Mouse (Mus musculus): Measurements from ENCODE around the gene Gm13696. TPM values are rescaled to one million over a fixed set of nuclear protein-coding genes. Genes with fewer than 3 reads are reported as not detected.
A peak's percentile ranks its signal among the peaks of the same experiment; 100 is the strongest.
"Not testable (repeated sequence)": the region's sequence is repeated elsewhere in the genome, so short reads cannot be mapped to it uniquely, and the experiment has no call there.

Gm13696 gene
- polyA plus RNA-seq, 1 experiment from 2014 or later = not detected

DNA sequence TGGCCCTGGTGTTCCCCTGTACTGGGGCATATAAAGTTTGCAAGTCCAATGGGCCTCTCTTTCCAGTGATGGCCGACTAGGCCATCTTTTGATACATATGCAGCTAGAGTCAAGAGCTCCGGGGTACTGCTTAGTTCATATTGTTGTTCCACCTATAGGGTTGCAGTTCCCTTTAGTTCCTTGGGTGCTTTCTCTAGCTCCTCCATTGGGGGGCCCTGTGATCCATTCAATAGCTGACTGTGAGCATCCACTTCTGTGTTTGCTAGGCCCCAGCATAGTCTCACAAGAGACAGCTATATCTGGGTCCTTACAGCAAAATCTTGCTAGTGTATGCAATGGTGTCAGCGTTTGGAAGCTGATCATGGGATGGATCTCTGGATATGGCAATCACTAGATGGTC, 21.6 kb downstream of the Gm13696 start:
- not testable (repeated sequence) for H3K4me1 ChIP-seq; H3K27ac ChIP-seq; ATAC-seq (replicated peaks; ENCODE audit: low FRiP score); H3K9ac ChIP-seq; H3K4me2 ChIP-seq; H3K27me3 ChIP-seq; H3K36me3 ChIP-seq; H3K4me3 ChIP-seq (replicated peaks); H3K9me3 ChIP-seq (replicated peaks)
- WGBS = 83% methylated on average over 2 of the region's 3 CpGs

DNA sequence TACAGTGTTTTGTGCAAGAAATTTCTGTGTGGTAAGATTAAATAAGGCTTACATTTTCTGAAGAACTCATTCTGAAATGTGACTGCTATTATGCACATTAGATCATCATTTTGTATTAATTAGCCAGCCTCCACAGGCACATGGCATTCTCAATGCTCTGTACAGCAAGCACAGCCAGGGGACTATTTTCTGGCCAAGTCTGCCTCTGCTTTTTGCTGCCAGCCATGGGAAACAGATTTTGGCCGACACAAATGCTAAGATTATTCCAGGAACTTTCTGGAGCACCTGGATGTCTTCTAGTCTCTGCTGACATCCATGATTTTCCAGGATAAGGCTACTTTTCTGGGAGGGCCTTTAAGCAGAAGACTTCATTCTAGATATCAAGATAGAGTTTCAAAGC, 36.0 kb downstream of the Gm13696 start:
- Histone ChIP-seq H3K4me1 (no peaks in the 10 kb centered on the region), H3K9ac (no peak overlapping the region), H3K9me3 (replicated peaks) (no peaks in the 10 kb centered on the region), H3K36me3 (no peaks in the 10 kb centered on the region), H3K27ac (no peak overlapping the region), H3K4me3 (replicated peaks) (no peak overlapping the region), H3K27me3 (no peaks in the 10 kb centered on the region), H3K4me2 (no peak overlapping the region)
- WGBS = 53% methylated on average over 1 of the region's 1 CpGs
- no peak for ATAC-seq (replicated peaks; ENCODE audit: low FRiP score)

DNA sequence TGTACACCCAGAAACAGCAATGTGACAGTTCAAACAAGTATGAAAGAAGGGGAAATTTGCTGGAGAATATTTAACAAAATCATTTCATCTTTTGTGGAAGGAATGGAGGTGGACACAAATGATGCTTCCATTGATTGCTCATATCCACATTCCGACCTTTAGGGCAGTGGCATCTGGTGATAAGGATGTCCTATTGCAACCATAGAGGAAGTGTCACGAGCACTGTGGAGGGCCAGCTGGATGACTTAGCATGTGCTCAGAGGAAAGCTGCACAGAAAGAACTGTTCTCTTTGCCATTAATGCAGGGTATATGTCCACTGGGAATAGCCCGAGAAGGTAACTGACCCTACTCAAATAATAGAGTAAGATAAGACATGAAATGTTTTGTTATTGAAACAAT, 36.9 kb downstream of the Gm13696 start:
- Histone ChIP-seq H3K4me1 (no peaks in the 10 kb centered on the region), H3K4me2 (no peak overlapping the region), H3K4me3 (replicated peaks) (no peak overlapping the region), H3K9ac (no peak overlapping the region), H3K9me3 (replicated peaks) (no peaks in the 10 kb centered on the region), H3K27ac (no peak overlapping the region), H3K36me3 (no peaks in the 10 kb centered on the region), H3K27me3 (no peaks in the 10 kb centered on the region)
- WGBS = 52% methylated on average over 3 of the region's 3 CpGs
- ATAC-seq (replicated peaks; ENCODE audit: low FRiP score) = no peak

DNA sequence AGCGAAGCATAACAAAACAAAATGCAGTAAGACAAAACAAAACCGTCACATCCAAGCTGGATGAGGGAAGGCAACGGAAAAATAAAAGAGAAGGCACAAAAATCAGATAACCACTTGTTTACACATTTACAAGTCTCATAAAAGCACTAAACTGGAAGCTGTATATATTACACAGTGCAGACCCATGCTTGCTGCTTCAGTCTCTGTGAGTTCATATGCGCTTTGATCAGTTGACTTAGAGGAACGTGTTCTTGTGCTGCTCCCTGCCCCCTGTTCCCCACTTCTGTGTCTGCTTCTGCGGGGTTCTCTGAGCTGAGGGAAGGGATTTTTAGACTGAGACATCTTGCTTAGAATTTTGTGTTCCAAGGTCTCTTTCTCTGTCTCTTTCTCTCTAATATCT, 41.6 kb downstream of the Gm13696 start:
- 71% methylated on average over 6 of the region's 6 CpGs for WGBS
- ATAC-seq (replicated peaks; ENCODE audit: low FRiP score) = no peak

DNA sequence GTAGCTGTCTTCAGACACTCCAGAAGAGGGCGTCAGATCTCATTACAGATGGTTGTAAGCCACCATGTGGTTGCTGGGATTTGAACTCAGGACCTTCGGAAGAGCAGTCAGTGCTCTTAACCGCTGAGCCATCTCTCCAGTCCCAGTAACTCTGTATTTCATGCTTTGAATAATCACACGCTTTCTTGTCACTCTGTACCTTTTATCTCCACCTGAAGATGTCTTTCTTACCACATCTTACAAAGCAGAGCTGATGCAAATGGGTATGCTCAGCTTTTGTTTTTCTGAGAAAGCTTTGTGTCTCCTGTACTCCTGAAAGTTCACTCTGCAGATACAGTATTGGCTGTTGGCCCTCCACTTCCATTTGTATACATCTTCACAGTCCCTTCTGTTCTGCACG, 43.4 kb downstream of the Gm13696 start:
- H3K36me3 ChIP-seq; H3K9ac ChIP-seq; H3K27me3 ChIP-seq; H3K4me1 ChIP-seq; H3K4me3 ChIP-seq (replicated peaks); H3K27ac ChIP-seq; ATAC-seq (replicated peaks; ENCODE audit: low FRiP score); H3K9me3 ChIP-seq (replicated peaks); H3K4me2 ChIP-seq: not testable (repeated sequence)
- 78% methylated on average over 5 of the region's 5 CpGs for WGBS

More for the DNA sequence above, 41.6 kb downstream of the Gm13696 start:
- no peaks in the 10 kb centered on the region for H3K9me3 ChIP-seq (replicated peaks)
- no peak overlapping the region for H3K4me3 ChIP-seq (replicated peaks)
- H3K4me1 ChIP-seq = 0 out of 2 replicates have a peak, but pooled peaks cover 6% of the 10 kb centered on the region
- no peaks in the 10 kb centered on the region for H3K27me3 ChIP-seq
- no peak overlapping the region for H3K27ac ChIP-seq
- no peak overlapping the region for H3K4me2 ChIP-seq
- H3K36me3 ChIP-seq = no peaks in the 10 kb centered on the region
- H3K9ac ChIP-seq = no peak overlapping the region

DNA sequence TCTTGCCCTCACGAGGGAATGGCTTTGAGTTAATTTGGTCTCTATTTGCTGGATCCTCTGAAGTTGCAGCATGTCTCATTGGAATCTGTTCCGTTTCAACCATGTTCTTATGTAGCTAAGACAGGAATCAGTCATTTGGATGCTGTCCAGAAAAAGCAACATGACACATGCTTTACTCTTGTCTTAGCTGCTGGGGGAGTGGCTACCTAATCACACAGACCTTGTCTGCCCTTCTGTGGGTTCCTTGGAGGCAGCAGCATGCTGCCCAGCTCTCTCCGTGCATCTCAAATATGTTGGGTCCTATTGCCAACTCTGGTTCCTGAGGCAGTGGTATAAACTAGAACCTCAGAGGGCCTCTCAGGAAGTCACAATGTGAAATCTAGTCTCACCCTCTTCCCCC, 45.4 kb downstream of the Gm13696 start:
- Histone ChIP-seq H3K4me2 (no peak overlapping the region), H3K36me3 (no peaks in the 10 kb centered on the region), H3K4me3 (replicated peaks) (no peak overlapping the region), H3K4me1 (0 out of 2 replicates have a peak, but pooled peaks cover 6% of the 10 kb centered on the region), H3K9me3 (replicated peaks) (no peaks in the 10 kb centered on the region), H3K27ac (no peak overlapping the region; the same call in 1 of the 2 replicates), H3K9ac (no peak overlapping the region), H3K27me3 (no peaks in the 10 kb centered on the region)
- 40% methylated on average over 3 of the region's 3 CpGs for WGBS
- no peak for ATAC-seq (replicated peaks; ENCODE audit: low FRiP score)

DNA sequence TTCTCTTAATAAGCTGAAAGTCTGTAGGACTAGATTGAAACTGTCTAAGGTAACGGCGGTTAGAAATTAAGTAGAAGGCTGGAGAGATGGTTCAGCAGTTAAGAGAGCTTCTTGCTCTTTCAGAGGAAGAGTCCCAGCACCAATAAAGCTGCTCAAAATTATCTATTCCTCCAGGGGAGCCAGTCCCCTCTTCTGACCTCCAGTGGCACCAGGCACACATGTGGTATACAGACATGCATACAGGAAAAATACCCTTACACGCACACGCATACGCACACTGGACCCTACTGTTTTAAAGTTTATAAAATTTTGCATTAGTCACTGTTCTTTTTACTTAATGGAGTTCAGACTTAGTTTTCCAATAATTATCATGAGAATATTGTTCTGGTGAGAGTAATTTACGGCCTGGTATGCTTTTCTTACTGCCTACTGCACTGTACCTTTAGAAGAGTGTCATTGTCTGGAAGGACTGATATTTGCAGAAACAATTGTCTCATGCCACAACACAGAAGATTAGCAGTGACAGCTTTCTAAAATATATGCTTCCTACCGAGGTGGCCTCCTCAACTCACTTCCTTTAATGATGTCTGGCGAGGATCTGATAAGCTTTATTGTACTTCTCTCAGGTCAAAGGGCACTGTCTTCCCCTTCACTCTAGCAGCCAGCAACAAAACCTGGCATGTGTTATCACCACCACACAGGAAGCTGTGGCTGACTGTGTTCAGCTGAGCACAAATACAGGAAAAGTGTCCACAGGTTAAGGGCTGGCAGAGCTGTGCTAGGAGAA, 46.8 kb downstream of the Gm13696 start:
- Histone ChIP-seq H3K4me1 (0 out of 2 replicates have a peak, but pooled peaks cover 6% of the 10 kb centered on the region), H3K4me3 (replicated peaks) (no peak overlapping the region), H3K9ac (no peak overlapping the region), H3K27ac (peak overlapping the region; percentile 60), H3K9me3 (replicated peaks) (no peaks in the 10 kb centered on the region), H3K4me2 (no peak overlapping the region), H3K27me3 (no peaks in the 10 kb centered on the region), H3K36me3 (no peaks in the 10 kb centered on the region)
- peak; percentile 60; the same call in 1 of the 2 replicates for ATAC-seq (replicated peaks; ENCODE audit: low FRiP score)
- WGBS = 63% methylated on average over 8 of the region's 8 CpGs

DNA sequence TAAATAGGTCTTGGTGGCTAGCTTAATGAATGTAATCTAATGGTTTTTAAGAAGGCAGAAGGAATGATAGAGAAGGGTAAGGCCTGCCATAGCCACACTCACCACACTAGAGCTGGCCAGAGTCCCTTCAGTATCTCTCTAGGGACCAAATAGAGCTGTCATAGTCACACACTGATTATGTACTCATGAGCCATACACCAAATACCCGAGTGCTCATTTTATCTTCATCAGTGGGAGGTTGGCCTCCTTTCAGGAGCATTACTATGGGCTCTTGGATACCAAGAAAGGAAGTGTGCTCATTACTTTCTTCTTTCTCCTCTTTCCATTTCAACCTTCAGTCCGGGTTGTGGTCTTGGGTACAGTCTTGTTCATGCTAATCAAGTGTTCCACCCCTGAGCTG, 49.0 kb downstream of the Gm13696 start:
- WGBS = 79% methylated on average over 2 of the region's 2 CpGs
- H3K9ac ChIP-seq = no peak overlapping the region
- no peak for ATAC-seq (replicated peaks; ENCODE audit: low FRiP score)
- 0 out of 2 replicates have a peak, but pooled peaks cover 6% of the 10 kb centered on the region for H3K4me1 ChIP-seq
- no peaks in the 10 kb centered on the region for H3K27me3 ChIP-seq
- H3K9me3 ChIP-seq (replicated peaks) = no peaks in the 10 kb centered on the region
- no peak overlapping the region for H3K27ac ChIP-seq
- H3K4me2 ChIP-seq = no peak overlapping the region
- H3K36me3 ChIP-seq = no peaks in the 10 kb centered on the region
- H3K4me3 ChIP-seq (replicated peaks) = no peak overlapping the region

DNA sequence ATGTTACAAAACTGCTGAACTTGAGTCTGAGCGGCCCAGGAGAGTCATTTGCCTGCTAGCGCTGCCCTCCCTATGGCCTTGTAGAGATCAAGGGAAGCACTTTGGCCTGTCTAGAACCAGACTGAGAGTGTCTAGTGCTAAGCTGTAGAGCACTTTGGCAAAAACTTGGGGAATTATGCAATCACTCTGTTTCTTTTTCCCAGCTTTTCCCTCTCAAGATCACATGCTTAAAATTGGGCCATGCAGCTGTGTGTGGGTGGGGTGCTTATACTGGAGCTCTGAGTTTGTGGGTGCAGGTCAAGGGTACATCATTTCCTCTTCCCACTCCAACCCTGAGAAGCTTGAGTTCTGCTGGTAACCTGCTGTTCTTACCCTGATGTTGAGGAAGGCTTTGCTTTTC, 50.0 kb downstream of the Gm13696 start:
- Histone ChIP-seq H3K4me2 (no peak overlapping the region), H3K36me3 (no peaks in the 10 kb centered on the region), H3K27me3 (no peaks in the 10 kb centered on the region), H3K9me3 (replicated peaks) (no peaks in the 10 kb centered on the region), H3K27ac (no peak overlapping the region), H3K4me1 (0 out of 2 replicates have a peak, but pooled peaks cover 6% of the 10 kb centered on the region), H3K9ac (no peak overlapping the region), H3K4me3 (replicated peaks) (no peak overlapping the region)
- no peak for ATAC-seq (replicated peaks; ENCODE audit: low FRiP score)
- WGBS = 81% methylated on average over 2 of the region's 2 CpGs

DNA sequence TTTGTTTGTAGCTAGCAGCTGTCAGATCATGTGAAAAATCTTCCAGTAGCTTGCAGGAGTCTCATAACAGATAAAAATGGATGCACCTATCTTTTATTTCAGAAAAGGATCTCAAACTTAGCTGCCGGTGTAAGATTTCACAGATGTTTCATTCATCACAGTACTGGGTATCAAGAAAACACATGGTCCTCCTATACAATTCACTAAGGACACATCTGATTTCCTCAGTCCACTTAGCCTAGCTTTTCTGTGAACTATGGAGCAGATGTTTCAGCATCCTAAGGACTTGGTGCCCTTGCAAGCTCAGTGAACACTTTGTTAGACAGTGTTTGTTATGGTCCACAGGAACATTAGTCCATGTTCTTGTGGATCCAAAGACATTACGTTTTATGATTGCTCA, 50.4 kb downstream of the Gm13696 start:
- no peak for ATAC-seq (replicated peaks; ENCODE audit: low FRiP score)
- no peaks in the 10 kb centered on the region for H3K36me3 ChIP-seq

More for the DNA sequence above, 50.4 kb downstream of the Gm13696 start:
- Histone ChIP-seq H3K9ac (no peak overlapping the region), H3K27ac (no peak overlapping the region), H3K4me1 (0 out of 2 replicates have a peak, but pooled peaks cover 2% of the 10 kb centered on the region), H3K4me3 (replicated peaks) (no peak overlapping the region), H3K4me2 (no peak overlapping the region), H3K27me3 (no peaks in the 10 kb centered on the region), H3K9me3 (replicated peaks) (no peaks in the 10 kb centered on the region)
- 83% methylated on average over 2 of the region's 2 CpGs for WGBS
